Mouse (Mus musculus) heart, embryonic 10.5 days (tissue): ENCODE data around the gene Gm20737. TPM values are rescaled to one million over a fixed set of nuclear protein-coding genes. Genes with fewer than 3 reads are reported as not detected.
"Not testable (repeated sequence)": the region's sequence is repeated elsewhere in the genome, so short reads cannot be mapped to it uniquely, and the experiment has no call there.

Experiments used
- DNase-seq: peaks from one replicate; pipeline ENCODE4 v3.0.0-alpha.2; 2017; ENCODE audit warnings: low spot score
- H3K27ac ChIP-seq: fragments of 300-500 bp; sonication (generic); 2 replicates; pipeline ENCODE4 v1.5.1; 2016; ENCODE audit warnings: mild to moderate bottlenecking
- H3K27me3 ChIP-seq: fragments of 300-500 bp; sonication (generic); 2 replicates; pipeline ENCODE4 v1.6.1; 2016; ENCODE audit warnings: mild to moderate bottlenecking; ENCODE audit not compliant: poor library complexity, insufficient read depth, severe bottlenecking
- H3K36me3 ChIP-seq: fragments of 300-500 bp; sonication (generic); 2 replicates; pipeline ENCODE4 v1.6.1; 2016; ENCODE audit warnings: mild to moderate bottlenecking, moderate library complexity
- H3K4me1 ChIP-seq: fragments of 300-500 bp; sonication (generic); 2 replicates; pipeline ENCODE4 v1.6.1; 2016; ENCODE audit warnings: mild to moderate bottlenecking
- H3K4me3 ChIP-seq: fragments of 300-500 bp; sonication (generic); 2 replicates; pipeline ENCODE4 v1.5.1; 2016; ENCODE audit warnings: mild to moderate bottlenecking, moderate library complexity
- H3K9me3 ChIP-seq: fragments of 300-500 bp; sonication (generic); 2 replicates; pipeline ENCODE4 v1.6.1; 2016; ENCODE audit warnings: mild to moderate bottlenecking, moderate library complexity
- WGBS: fragments of 180-500 bp; shearing (Covaris S2); methylation state at CpG from one replicate; pipeline ENCODE4 v1.1.7; 2016; 5-methylcytosine and 5-hydroxymethylcytosine counted together
- polyA plus RNA-seq: library from polyadenylated mRNA; unstranded; fragments of >200 nt; fragmentation: Nextera tagmentation; extraction: Ambion mirVana; gene quantifications from 2 replicates; pipeline ENCODE4 v1.2.1, GENCODE M21; 2016

The Gm20737 gene
- not detected in 2 replicates for polyA plus RNA-seq

DNA sequence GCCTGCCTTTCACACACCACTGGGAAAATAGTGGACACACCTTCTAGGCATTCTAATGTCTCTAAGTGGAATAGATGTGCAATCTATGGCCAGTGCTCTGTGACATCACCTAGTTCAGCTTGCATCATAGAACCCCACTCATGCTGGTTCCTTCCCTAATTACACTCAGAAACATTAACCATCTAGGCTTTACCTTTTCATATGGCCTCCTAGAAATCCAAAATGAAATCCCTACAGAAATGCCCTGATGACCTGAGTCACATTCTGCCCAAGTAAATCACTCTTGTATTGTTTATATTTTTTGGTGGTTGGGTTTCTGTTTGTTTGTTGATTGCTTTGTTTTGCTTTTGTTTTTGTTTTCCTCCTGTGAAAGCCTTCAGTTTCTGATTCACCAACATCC lies at the start of gene Gm20737:
Gene Gm20737 (minus strand): TSS at position 101 of the 400 bp plus-strand sequence.
- H3K4me3 ChIP-seq, DNase-seq, H3K27ac ChIP-seq, H3K4me1 ChIP-seq, H3K9me3 ChIP-seq, H3K36me3 ChIP-seq, H3K27me3 ChIP-seq: not testable (repeated sequence)

DNA sequence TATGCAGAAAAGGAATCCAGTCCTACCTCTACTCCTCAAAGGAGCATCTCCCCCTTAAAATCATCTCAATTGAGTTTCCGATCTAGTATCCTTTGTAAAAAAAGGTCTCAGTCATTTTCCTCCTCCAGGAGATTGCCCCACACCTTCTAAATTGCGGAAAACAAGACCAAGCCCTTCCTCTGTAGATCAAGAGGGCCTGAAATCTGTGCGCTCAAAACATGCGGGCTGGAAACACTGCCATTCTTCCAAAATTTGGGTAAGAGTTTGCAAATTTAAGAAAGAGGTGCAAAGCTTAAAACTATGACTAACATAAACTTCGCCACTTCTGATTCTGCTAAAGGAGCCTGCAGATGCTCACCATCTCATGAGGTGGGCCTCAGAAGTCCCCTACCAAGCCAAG lies 17.3 kb upstream of the Gm20737 start, which contains the start of gene Gm21775:
Gene Gm21775 (plus strand): TSS at position 301 of the 400 bp plus-strand sequence.
- H3K9me3 ChIP-seq, DNase-seq, H3K4me1 ChIP-seq, H3K36me3 ChIP-seq, H3K4me3 ChIP-seq, H3K27ac ChIP-seq, H3K27me3 ChIP-seq: not testable (repeated sequence)
- 84% methylated on average over 3 of the region's 5 CpGs for WGBS

Other genes with a start within 250 kb of the Gm20737 start
- gene Gm20834, start 211.5 kb downstream of the Gm20737 start, polyA plus RNA-seq = not detected in 2 replicates
- gene Gm28510, start 123.3 kb downstream of the Gm20737 start, polyA plus RNA-seq = not detected in 2 replicates
- gene Gm21775, start 17.4 kb upstream of the Gm20737 start, polyA plus RNA-seq = not detected in 2 replicates
- not detected in 2 replicates for gene Gm21900, start 80.3 kb upstream of the Gm20737 start, polyA plus RNA-seq
- not detected in 2 replicates for gene Gm20777, start 216.4 kb upstream of the Gm20737 start, polyA plus RNA-seq